Mouse (Mus musculus): ENCODE measurements around the gene Eif2b3.

DNA sequence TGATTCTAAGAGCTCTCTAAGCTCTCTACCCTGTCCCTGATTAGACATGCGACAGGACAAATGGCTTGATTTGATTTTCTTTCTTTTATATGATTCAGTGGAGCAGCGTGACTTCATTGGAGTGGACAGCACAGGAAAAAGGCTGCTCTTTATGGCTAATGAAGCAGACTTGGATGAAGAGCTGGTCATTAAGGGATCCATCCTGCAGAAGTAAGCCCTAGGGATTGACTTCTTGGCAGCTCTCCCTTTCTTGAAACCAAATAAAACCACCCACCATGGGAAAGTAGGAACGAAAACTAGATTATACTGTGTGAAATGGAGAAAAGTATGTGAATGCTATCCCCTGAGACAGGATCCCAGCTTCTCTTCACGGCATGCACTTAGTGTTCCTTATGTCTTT lies 33.4 kb downstream of the Eif2b3 start:
- TF ChIP-seq CTCF (conservative IDR thresholded peaks at IDR 0.05; ENCODE audit: low read length): no peak
- no peak for TF ChIP-seq POU5F1 (IDR thresholded peaks at IDR 0.05; ENCODE audit: borderline replicate concordance, low read length)
